Mouse (Mus musculus) ovary, postnatal 10 days (tissue): ENCODE results near the gene Gm6904.
A peak's percentile ranks its signal among the peaks of the same experiment; 100 is the strongest.
"Not testable (repeated sequence)": the region's sequence is repeated elsewhere in the genome, so short reads cannot be mapped to it uniquely, and the experiment has no call there.

Experiments
- DNase-seq: peaks from one replicate; pipeline ENCODE4 v3.0.0; 2022; ENCODE audit warnings: low spot score

Gm6904 gene

DNA sequence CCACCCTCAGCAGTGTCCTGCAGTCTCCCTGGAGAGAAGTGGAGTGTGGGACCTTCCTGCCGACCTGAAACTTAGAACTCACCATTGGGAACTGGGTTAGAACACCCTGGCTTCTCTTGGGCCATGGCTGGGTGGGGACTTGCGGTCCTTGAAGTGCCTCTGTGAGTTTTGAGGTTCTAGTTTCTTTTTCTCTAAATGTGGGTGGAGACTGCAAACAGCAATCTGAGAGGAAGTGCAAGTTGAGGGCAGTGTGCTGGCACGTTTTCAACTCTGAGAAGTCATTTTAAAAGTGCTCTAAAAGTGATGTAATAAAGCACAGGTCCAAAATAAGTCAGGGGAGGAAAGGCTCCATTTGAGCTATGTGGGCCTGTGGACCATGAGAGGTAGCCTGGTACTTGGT lies at the start of gene Gm6904:
Gene Gm6904 (minus strand): TSS at position 161 of the 400 bp plus-strand sequence.
- DNase-seq, result no peak

DNA sequence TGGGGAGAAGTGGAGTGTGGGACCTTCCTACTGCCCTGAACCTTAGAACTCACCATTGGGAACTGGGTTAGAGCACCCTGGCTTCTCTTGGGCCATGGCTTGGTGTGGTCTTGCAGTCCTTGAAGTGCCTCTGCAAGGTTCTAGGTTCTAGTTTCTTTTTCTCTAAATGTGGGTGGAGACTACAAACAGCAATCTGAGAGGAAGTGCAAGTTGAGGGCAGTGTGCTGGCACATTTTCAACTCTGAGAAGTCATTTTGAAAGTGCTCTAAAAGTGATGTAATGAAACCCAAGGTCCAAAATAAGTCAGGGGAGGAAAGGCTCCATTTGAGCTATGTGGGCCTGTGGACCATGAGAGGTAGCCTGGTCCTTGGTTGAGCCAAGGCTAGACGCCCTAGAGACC lies 37.4 kb upstream of the Gm6904 start, which contains the start of gene Phf11a:
Gene Phf11a (minus strand): TSS at position 132 of the 400 bp plus-strand sequence.
- not testable (repeated sequence) for DNase-seq

DNA sequence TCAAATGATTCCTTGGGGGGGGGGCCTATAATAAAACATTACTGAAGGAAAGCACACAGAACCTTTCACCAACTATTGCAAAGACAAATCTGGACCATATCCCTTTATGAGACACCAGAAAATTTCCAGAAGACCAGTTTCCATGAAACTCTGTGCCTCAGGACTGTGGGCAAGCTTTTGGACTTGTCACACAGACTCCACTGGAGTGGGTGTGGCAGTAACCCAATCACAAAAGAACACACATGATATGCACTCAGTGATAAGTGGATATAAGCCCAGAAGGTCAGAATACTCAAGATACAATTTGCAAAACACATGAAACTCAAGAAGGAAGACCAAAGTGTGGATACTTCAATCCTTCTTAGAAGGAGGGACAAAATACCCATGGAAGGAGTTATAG lies 31.8 kb upstream of the Gm6904 start:
- not testable (repeated sequence) for DNase-seq

DNA sequence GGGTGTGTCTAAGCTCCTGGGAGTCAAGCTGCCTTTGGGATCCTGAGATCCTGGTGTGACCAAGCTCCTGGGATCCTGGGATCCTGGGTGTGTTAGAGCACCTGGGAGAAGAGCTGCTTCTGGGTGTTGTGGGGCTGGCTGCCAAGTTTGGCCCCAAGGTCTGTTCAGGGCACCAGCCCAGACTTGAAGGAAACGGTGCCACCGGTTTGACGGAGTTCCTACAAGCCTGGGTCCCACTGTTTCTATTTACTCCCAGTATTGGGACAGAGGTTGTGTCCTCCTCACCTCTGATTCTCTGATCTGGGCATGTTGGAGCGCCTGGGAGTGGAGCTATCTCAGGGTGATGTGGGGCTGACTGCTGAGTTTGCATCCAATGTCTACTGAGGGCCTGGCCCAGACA lies 14.9 kb upstream of the Gm6904 start:
- DNase-seq, result not testable (repeated sequence)

DNA sequence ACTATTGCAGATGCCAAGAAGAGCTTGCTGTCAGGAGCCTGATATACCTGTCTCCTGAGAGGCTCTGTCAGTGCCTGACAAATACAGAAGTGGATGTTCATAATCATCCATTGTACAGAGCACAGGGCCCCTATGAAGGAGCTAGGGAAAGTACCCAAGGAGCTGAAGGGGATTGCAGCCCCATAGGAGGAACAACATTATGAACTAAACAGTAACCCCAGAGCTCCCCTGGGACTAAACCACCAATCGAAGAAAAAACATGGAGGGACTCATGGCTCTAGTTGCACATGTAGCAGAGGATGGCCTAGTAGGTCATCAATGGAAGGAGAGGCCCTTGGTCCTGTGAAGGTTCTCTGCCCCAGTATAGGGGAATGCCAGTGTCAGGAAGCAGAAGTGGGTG lies 4.2 kb downstream of the Gm6904 start:
- DNase-seq, result not testable (repeated sequence)

DNA sequence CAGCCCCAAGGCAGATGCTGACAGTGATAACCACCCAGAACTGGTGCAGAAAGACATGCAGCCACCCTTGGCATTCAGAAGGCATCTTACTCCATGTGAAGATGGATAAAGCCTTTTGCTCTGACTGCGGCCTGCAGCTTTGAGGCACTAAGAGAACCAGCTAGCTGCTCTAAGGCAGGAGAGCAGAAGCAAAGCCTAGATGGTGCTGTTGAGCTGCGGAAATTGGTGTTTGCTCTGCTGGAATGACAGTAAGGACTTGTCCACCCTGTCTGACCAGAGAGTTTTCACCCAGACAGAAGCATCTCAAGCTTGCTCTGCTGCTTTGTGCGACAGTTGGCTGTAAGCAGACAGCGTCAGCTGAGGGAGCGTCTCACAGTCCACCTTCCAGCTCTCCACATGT lies 9.7 kb downstream of the Gm6904 start:
- DNase-seq, result not testable (repeated sequence)

DNA sequence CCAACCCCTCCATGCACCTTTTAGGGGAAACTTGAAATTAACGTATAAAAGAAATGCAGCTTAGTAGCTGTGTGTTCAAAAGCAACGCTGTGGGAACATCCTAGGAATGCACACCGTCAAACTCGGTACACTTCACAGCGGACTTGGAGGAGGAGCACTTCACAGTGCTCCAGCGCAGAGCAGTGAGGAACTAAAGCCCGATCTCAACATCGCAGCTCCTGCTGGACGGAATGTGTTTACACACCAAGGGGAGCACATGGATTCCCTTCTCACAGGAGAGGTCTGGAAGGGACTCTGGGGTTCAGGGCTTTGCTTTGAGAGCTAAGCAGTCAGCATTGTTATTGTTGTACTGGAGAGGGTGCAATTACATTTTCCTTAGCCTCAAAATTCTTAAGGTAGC lies 26.4 kb downstream of the Gm6904 start:
- DNase-seq, result no peak

DNA sequence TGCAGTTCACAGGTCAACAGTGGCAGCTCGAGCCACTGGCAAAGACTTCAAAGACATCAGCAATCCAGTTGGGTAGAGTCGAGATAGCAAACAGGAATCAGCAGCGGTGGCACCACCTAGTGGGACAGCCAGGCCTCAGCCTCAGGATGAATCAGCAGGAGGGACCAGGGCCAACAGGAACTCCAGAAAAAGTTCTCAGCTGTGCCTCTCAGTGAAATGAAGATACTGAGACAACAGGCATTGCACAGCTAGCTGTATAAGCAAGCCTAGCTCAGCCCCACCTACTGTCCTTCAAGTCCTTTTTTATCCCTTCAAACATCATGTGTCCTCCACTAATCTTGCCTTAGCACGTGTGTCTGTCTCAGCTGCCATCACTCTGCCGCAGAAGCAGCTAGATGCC lies 28.0 kb downstream of the Gm6904 start:
- DNase-seq, result no peak

DNA sequence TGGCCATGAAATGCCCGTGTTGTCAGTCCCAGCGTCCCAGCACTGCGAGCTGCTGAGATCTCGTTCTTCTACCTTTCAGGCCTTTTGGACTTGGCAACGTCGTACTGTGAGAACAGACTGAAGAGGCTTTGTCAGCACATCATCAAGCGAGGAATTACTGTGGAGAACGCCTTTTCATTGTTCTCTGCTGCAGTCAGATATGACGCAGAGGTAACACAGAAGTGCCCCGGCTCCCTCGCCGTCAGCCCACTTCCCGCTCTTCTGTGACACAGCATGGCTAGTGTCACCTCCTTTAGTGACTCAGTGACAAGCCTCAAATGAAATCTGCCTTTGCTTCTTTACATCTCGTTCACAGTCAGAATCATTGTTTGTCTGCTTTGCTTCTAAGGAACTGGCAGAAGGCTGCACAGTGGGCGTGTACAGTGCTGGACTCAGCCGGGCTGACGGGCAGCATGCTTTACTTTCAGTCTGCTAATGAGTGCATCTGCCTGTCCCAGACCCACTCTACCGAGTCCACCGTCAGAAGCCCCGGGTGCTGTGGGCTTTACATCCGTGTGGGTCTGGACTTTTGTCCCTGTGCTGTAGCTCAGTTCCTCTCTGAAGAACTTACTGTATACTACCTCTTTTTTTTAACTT lies 29.6 kb downstream of the Gm6904 start:
- DNase-seq, result no peak

DNA sequence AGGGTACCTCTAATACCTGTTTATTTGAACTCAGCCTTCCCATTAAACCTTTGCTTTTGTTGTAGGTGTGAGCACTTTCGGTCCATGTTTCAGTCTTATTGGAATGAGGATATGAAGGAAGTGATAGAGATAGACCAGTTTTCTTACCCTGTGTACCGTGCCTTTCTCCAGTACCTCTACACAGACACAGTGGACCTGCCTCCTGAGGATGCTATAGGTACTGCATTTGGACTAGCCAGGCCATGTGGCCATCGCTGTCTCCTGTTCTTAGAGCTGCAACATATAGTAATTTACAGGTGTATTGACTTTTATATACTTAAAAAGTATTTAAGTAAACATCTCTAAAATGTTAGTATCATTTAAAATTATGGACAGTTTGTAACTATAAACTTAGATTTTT lies 30.2 kb downstream of the Gm6904 start:
- no peak for DNase-seq

DNA sequence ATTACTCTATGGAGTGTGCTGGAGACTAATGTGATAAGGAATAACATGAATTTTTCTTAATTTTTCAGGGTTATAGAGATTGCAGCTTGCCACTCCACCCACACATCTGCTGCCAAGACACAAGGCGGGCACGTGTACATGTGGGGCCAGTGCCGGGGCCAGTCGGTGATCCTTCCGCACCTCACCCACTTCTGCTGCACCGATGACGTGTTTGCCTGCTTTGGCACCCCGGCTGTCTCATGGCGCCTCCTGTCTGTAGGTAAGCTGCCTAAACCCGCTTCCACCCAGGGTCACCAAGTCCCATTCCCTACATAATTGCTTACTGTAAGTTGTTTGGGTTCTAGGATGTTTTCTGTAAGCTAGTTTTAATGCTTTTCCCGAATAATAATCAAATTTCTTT lies 33.8 kb downstream of the Gm6904 start:
- DNase-seq, result no peak

DNA sequence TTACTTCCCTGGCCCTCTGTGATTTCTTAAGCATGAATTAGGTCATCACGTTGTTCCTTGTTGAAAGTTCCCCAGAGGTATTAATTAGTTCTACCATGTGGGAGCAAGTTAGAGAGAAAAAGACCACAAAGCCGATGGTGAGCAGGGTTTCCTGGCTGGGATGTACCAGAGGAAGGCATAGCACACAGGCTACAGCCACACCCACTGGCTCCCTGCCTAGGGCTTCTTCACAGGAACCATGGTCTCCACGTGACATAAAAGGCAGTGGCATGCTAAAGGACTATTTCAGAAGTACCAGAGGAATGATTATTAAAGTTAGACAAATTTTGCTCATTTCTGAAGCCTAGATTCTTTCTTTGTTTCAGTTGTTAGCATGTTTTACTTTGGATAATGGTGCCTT lies 40.8 kb downstream of the Gm6904 start:
- DNase-seq, result no peak

DNA sequence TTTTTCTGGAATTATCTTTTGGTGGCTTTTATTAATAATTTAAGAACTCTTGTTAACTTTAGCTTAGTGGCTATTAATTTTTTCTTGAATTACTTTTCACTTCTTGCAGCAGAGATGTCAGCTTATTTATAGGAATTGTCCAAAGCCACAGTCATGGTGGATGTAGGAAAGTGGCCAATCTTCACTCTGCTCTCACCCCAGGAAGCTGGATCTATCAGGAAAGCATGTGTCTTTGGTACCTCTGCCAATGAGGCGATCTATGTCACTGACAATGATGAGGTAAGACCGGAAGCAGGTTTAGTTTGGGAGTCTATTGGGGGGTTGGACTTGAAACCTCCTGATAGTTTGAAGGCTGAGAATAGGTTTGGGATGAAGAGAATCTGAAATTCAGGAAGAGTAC lies 50.2 kb downstream of the Gm6904 start:
- no peak for DNase-seq

DNA sequence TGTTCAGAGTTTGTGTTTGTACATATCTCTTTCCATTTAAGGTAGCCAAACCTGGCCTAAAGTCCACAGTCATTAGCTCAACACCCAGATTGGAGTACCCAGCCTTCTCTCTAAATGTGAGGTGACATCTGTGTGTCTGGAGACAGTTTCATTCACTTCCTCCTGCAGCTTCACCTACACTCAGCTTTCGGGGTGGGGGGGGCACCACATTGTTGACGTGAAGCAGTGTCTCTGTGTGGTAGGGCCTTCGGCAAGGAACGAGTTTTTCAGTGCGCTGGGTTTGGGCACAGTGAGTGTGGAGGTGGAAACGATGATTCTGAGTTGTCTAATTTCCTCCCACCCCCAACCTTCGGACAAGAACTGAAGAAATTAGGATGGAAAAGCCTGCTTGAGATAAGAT lies 51.0 kb downstream of the Gm6904 start:
- DNase-seq, result no peak

DNA sequence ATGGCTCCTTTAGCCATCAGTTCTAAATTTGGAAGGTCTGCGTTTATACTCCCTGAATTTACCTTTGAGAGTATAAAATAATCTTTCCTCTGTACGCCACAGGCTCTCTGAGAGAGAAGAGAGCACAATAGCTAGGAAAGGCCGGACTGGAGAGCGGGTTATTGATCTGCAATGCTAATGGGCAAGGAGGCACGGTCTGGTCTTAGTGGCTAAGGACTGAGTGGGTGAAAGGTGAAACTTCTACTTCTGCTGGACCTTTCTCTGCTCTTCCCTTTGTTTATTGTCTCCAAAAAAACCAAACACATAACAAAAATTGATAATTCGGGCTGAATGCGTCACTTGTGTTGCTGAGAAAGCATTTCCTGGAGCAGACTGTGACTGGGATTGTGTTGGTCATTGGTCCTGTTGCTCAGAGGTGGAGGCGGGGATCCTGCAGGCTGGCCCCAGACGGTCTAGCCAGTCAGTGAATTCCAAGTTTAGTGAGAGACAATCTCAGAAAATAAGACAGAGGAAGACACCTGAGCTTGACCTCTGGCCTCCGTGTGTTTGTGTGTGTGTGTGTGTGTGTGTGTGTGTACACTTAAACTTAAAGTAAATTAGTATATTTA lies 53.9 kb downstream of the Gm6904 start:
- no peak for DNase-seq

DNA sequence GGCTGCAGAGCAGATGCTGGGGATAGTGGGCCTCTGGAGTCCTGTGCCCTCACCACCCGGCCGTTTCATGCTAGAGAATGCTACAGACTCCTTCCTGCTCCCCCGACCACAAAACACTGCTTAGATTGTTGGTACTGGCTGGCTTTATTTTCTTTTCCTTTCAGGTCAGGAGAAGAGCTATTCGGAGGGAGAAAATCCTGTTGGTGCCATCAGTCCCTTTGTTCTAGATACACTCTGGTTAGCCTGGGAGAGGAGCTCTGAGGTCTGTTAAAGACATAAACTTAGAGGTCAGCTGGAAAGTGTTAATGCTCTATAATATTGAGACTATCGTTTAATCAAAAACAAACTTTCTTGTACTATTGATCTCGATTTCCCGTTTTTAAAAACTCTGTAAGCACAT lies 54.6 kb downstream of the Gm6904 start:
- DNase-seq, result no peak

DNA sequence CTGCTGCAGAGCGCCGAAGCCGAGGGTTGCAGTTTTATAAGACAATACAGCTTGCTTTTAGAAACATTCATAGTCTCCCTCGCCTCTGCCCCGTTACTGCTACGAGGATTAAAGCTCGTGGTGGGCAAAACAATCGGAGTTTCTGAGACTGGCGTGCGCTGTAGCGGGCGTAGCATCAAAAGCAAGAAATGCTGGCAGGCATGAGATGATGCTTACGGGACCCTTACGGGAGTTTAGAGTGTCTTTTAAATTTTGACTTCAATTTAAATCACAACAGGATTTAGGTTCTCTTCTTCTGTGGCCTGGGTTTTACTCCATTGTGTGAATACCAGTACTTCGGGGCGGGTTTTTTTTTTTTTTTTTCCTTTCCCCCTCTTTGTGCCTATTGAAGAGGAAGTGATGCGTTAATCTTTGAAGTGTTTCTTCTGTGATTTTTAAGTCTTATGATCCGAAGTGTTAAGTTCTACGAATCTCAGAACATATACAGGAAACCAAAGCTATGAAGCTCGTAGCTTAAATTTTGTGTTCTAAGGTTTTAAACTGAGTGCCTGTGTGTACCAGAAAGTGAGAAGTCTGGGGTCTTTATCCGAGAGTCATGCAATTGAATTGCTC lies 58.3 kb downstream of the Gm6904 start:
- no peak for DNase-seq

DNA sequence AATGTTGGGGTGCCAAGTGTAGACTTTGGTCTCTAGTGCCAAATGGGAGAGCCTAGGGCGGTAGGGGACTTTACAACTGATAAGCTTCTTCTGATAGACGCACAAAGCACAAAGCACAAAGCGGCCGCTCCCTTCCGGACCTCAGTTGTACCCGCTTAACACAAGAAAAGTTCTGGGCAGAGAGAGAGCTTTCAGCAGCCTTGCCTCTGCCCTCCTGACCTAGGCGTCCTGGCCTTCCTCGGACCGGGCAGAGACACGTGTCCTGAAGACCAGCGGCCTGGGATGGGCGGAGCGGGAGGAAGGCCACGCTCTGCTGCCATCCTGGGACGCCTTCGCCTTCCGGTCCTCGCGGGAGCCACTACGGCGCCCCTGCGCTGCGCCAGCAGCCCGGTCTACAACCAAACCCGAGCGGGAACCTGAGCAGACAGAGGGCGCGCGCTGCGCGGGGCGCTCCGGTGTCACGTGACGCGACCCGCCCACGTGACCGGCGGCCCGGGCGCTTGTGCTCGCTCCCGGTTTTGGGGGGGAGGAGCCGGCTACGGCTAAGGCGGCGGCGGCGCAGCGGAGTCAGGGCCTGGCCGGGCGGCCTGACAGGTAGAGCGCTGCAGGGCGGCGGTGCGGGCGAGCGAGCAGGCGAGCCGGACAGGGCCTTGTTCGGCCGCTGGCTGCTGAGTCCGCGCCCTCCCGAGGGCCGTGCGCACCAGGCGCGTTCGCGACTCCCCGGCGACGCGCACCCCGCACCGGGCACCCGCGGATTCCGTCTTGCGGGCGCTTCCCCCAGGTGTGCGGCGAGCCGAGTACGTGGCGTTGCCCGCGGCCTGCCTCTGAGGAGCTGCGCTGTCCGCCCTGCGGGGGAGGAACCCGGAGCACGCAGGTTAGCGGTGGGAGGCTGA lies 59.1 kb downstream of the Gm6904 start, which contains the start of gene Rcbtb1:
Gene Rcbtb1 (plus strand): TSS at position 499 of the 893 bp plus-strand sequence.
- peak; percentile 88 for DNase-seq
